Mouse (Mus musculus): ENCODE measurements at regions not wholly inside any gene's neighbourhood (a gene's known extent, or its start where the extent isn't known, plus 50 kb on each side); places are given as distances from the start of the nearest gene placed in this dataset.

DNA sequence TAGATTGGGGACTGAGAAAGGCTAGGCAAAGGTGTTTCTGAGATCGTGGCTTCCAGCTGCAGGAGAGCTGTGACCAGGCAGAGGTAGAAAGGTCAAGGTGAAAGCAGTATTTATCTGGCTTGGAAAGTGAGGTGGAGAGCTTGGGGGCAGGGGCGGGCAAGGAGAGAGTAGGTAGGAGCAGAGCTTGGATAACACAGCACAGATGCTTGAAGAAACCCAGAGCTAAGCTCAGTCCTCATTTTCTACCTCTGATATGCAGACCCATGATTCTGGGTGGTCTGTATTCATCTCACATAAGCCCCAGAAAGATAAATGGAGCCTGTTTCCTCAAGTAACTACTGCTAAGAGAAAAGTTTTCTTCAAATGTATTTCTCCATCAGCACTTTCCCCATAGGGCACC lies 375.3 kb downstream of the Mllt3 start:
- H3K27me3 ChIP-seq (ENCODE audit: control insufficient read depth, insufficient read depth, low read length) = no peaks in the 10 kb centered on the region
- no peaks in the 10 kb centered on the region for H3K4me1 ChIP-seq (ENCODE audit: control insufficient read depth, insufficient read depth, low read length)
- no peak overlapping the region for H3K4me3 ChIP-seq (replicated peaks; ENCODE audit: low read depth, low read length)
- H3K9ac ChIP-seq (replicated peaks; ENCODE audit: low read length) = no peak overlapping the region
- H3K4me2 ChIP-seq (ENCODE audit: low read length) = no peak overlapping the region
- 66% methylated on average over 2 of the region's 2 CpGs for WGBS
- no peak overlapping the region for H3K27ac ChIP-seq (replicated peaks; ENCODE audit: low read depth, low read length)
- DNase-seq = no peak
- H3K36me3 ChIP-seq (ENCODE audit: control insufficient read depth, insufficient read depth, low read length) = no peaks in the 10 kb centered on the region
- no peaks in the 10 kb centered on the region for H3K9me3 ChIP-seq (ENCODE audit: control insufficient read depth, low read length)
- no peak for ATAC-seq (ENCODE audit: low FRiP score, low TSS enrichment)

DNA sequence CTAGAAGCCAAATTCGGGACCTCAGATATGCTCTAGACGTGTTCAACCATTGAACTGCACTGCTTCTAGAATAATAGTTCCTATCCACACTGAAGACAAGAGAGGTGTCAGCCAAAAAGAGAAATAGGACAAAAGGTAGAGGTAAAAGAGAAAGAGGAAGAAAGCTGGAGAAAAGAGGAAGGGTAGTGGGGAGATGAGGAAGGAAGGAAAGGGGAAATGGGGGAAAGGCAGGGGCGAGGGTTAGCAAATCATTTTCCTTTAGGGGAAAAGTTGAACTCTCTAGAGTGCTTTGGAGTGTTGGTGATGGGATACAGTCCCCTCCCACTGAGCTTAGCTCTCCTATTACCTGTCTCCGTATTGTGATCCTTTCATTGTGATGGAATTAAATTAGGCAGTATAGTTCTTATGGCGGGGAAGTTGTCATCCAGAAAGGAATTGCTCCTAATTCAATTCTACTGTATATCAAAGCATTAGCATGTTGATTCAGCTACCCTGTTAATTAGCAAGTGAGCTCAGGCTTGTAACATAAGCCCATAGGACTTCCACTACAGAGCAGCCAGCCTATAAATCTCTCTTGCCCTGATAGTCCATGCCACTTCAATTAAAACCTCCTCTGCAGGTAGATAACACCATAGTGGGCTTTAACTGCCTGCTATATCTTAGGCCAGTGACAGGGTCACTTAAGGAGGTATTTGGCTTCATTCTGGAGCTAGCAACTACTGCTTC lies 379.6 kb downstream of the Mllt3 start:
- Histone ChIP-seq H3K36me3 (ENCODE audit: control insufficient read depth, insufficient read depth, low read length) (no peaks in the 10 kb centered on the region), H3K9ac (replicated peaks; ENCODE audit: low read length) (no peak overlapping the region), H3K27ac (replicated peaks; ENCODE audit: low read depth, low read length) (no peak overlapping the region), H3K27me3 (ENCODE audit: control insufficient read depth, insufficient read depth, low read length) (no peaks in the 10 kb centered on the region), H3K4me1 (ENCODE audit: control insufficient read depth, insufficient read depth, low read length) (peaks cover 14% of the 10 kb centered on the region), H3K4me2 (ENCODE audit: low read length) (no peak overlapping the region), H3K4me3 (replicated peaks; ENCODE audit: low read depth, low read length) (no peak overlapping the region), H3K9me3 (ENCODE audit: control insufficient read depth, low read length) (no peaks in the 10 kb centered on the region)
- DNase-seq = no peak
- ATAC-seq (ENCODE audit: low FRiP score, low TSS enrichment) = no peak
- WGBS = 82% methylated on average over 5 of the region's 5 CpGs

DNA sequence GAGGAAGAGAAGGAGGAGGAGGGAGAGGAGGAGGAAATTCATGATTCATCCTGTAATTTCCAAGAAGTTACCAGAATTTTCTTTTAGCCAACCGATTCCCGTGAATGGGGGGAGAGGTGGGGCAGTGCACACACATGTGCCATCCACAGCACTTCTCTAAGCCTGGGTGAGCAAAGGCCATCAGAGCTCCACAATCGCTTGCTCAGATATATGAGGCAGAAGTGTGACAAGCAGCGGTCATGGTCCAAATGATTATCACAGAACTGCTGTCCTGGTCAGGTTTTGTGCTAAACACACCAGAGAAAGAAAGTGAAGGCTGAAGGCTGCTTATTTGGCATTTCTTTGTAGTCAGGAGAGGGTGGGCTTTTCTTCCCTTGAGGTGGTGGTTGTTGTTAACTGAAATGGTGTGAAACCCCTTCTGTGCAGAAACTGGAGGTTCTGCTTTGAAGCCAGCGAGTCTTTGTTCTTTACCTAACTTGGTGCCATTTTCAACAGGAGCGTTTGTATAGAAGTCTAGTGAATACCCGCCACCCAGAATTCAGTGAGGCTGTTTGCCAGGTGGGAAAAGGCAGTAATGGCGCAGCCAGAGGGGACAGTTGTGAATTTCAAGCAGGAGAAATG lies 380.7 kb downstream of the Mllt3 start:
- WGBS = 59% methylated on average over 8 of the region's 8 CpGs
- H3K27me3 ChIP-seq (ENCODE audit: control insufficient read depth, insufficient read depth, low read length) = no peaks in the 10 kb centered on the region
- H3K9me3 ChIP-seq (ENCODE audit: control insufficient read depth, low read length) = no peaks in the 10 kb centered on the region
- H3K9ac ChIP-seq (replicated peaks; ENCODE audit: low read length) = no peak overlapping the region
- H3K4me3 ChIP-seq (replicated peaks; ENCODE audit: low read depth, low read length) = no peak overlapping the region
- peak; percentile 9 for DNase-seq
- ATAC-seq (ENCODE audit: low FRiP score, low TSS enrichment) = no peak
- peaks cover 23% of the 10 kb centered on the region for H3K4me1 ChIP-seq (ENCODE audit: control insufficient read depth, insufficient read depth, low read length)
- no peak overlapping the region for H3K27ac ChIP-seq (replicated peaks; ENCODE audit: low read depth, low read length)
- H3K4me2 ChIP-seq (ENCODE audit: low read length) = no peak overlapping the region
- H3K36me3 ChIP-seq (ENCODE audit: control insufficient read depth, insufficient read depth, low read length) = no peaks in the 10 kb centered on the region

DNA sequence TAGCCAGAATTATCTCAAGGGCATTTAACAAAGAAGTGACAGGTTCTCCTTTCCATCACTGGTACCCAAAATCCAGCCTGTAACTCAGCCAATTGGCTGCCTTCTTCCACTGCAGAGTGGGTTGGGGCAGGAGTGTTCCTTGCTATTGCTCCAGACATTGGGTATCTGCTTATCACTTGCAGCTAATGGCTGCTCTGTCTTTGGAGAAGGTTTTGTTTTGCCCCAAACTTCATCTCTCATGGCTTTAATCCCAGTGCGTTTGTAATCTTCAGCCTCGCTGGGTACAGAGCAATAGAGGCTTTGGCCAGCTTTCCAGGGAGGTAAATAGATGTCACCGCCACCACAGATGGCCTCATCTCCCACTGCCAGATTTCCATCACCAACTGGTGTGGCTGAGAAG lies 381.9 kb downstream of the Mllt3 start:
- no peaks in the 10 kb centered on the region for H3K9me3 ChIP-seq (ENCODE audit: control insufficient read depth, low read length)
- H3K27me3 ChIP-seq (ENCODE audit: control insufficient read depth, insufficient read depth, low read length) = no peaks in the 10 kb centered on the region
- DNase-seq (no peak), ATAC-seq (ENCODE audit: low FRiP score, low TSS enrichment) (no peak)
- no peak overlapping the region for H3K27ac ChIP-seq (replicated peaks; ENCODE audit: low read depth, low read length)
- H3K36me3 ChIP-seq (ENCODE audit: control insufficient read depth, insufficient read depth, low read length) = no peaks in the 10 kb centered on the region
- no peak overlapping the region for H3K4me2 ChIP-seq (ENCODE audit: low read length)
- WGBS = 55% methylated on average over 3 of the region's 3 CpGs
- H3K4me3 ChIP-seq (replicated peaks; ENCODE audit: low read depth, low read length) = no peak overlapping the region
- H3K4me1 ChIP-seq (ENCODE audit: control insufficient read depth, insufficient read depth, low read length) = peaks cover 23% of the 10 kb centered on the region
- H3K9ac ChIP-seq (replicated peaks; ENCODE audit: low read length) = no peak overlapping the region

DNA sequence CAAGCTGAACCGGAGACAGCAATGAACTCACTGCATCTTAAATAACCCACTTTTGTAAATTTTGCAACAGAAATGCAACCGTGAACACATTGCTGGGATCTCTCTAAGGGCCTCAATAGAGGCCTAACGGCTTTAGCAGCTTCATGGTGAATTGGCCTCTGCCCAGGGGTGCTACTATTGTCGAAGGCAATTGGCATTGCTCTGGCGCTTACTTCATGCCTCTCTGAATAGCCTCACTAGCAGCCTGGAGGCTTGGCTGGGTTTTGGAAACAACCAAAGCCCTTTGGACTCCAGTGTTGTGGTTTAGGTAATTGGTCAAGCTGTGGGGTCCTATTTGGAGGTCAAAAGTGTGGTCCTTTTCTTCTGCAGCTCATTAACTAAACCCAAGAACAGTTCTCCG lies 382.3 kb downstream of the Mllt3 start:
- Histone ChIP-seq H3K4me3 (replicated peaks; ENCODE audit: low read depth, low read length) (no peak overlapping the region), H3K4me1 (ENCODE audit: control insufficient read depth, insufficient read depth, low read length) (peaks cover 23% of the 10 kb centered on the region), H3K27ac (replicated peaks; ENCODE audit: low read depth, low read length) (no peak overlapping the region), H3K9me3 (ENCODE audit: control insufficient read depth, low read length) (no peaks in the 10 kb centered on the region), H3K27me3 (ENCODE audit: control insufficient read depth, insufficient read depth, low read length) (no peaks in the 10 kb centered on the region), H3K4me2 (ENCODE audit: low read length) (no peak overlapping the region), H3K36me3 (ENCODE audit: control insufficient read depth, insufficient read depth, low read length) (no peaks in the 10 kb centered on the region), H3K9ac (replicated peaks; ENCODE audit: low read length) (no peak overlapping the region)
- DNase-seq = peak; percentile 64
- ATAC-seq (ENCODE audit: low FRiP score, low TSS enrichment) = no peak
- WGBS = 8% methylated on average over 6 of the region's 6 CpGs

DNA sequence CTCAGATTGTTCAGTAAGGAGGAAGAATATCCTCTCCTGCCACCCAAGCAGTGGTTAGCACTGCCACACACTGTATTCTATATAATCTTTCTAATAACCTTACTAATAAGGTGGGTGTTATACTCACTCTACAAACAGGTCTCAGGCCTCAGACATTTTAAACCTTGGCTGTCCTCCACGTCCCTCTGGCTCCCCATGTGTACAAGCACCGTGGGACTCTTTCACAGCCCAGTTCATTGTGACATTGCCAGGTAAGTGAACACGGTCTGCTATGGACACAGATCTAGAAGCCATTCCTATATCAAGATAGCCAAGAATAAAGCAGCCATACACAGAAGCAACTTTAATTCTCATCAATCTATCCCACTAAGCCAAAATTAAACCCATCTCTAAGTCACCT lies 382.8 kb downstream of the Mllt3 start:
- no peak overlapping the region for H3K27ac ChIP-seq (replicated peaks; ENCODE audit: low read depth, low read length)
- ATAC-seq (ENCODE audit: low FRiP score, low TSS enrichment) (no peak), DNase-seq (no peak)
- H3K4me3 ChIP-seq (replicated peaks; ENCODE audit: low read depth, low read length) = no peak overlapping the region
- peaks cover 23% of the 10 kb centered on the region for H3K4me1 ChIP-seq (ENCODE audit: control insufficient read depth, insufficient read depth, low read length)
- no peak overlapping the region for H3K9ac ChIP-seq (replicated peaks; ENCODE audit: low read length)
- WGBS = 31% methylated on average over 3 of the region's 3 CpGs
- H3K27me3 ChIP-seq (ENCODE audit: control insufficient read depth, insufficient read depth, low read length) = no peaks in the 10 kb centered on the region
- no peak overlapping the region for H3K4me2 ChIP-seq (ENCODE audit: low read length)
- no peaks in the 10 kb centered on the region for H3K9me3 ChIP-seq (ENCODE audit: control insufficient read depth, low read length)
- H3K36me3 ChIP-seq (ENCODE audit: control insufficient read depth, insufficient read depth, low read length) = no peaks in the 10 kb centered on the region

DNA sequence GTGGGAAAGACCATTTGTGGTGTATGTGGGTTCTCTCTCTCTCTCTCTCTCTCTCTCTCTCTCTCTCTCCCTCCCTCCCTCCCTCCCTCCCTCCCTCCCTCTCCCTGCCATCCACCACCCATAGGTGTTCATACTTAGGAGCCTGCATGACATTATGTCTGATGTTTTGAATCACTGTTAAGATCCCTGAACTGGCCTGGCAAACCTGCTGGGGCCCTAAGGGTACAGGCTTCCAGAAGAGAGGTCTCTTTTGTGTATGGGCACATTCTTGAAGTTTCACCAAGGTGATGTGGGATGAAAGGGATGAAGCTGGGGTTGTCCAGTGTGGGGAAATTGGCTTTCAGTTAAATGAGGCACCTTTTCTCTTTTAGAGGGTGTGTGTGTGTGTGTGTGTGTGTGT lies 384.2 kb downstream of the Mllt3 start:
- Histone ChIP-seq H3K9ac (replicated peaks; ENCODE audit: low read length) (no peak overlapping the region), H3K4me2 (ENCODE audit: low read length) (peak overlapping the region; percentile 65)
- ATAC-seq (ENCODE audit: low FRiP score, low TSS enrichment) = peak; percentile 10

DNA sequence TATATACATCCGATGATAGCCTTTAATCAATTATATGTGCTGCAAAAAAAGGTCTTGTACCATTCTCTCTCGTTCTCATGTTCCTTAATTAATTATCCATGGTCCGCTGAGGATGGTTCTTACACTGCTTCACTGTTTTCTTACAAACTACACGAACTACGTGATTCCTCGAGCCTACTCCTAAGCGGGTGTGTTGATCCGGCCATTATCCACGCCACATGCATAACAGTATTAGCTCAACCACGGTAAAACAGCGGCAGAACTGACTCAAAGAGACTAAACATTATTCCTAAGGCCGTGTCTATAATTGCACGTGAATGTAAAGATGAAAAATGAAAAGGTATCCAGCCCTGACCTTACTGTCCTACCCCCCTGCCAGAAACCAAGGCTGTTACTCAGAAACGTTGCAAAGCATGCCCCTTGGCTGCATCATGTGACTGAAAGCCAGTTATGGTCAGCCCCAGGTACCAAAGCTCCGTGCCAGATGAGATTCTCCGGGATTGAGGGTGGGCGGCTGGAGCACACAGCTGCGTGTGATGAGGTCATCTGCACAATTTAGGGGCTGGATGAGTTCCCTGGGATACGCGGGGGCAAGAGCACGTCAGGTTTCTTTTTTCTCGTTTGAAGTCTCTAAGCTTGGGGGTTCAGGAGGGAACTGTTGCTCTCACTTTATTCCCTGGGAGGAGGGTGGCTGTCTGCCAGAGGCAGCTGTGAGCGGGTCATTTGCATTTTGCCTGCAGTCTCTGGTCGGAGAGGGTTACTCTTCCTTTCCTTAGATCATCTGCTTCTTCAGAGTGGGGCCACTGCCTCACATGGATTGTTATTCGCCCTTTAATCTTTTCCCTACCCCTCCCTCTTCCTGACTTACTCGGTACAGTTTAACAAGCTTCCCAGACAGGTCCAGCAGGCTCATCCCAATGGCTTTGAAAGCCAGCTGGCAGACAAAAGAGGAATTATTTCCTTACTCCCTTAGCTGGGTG lies 384.9 kb downstream of the Mllt3 start:
- peak; percentile 88 for ATAC-seq (ENCODE audit: low FRiP score, low TSS enrichment)
- peak overlapping the region; percentile 28 for H3K4me3 ChIP-seq (replicated peaks; ENCODE audit: low read depth, low read length)

More for the DNA sequence above, 384.2 kb downstream of the Mllt3 start:
- peaks cover 23% of the 10 kb centered on the region for H3K4me1 ChIP-seq (ENCODE audit: control insufficient read depth, insufficient read depth, low read length)
- peak; percentile 43 for DNase-seq
- H3K27me3 ChIP-seq (ENCODE audit: control insufficient read depth, insufficient read depth, low read length) = no peaks in the 10 kb centered on the region
- no peaks in the 10 kb centered on the region for H3K9me3 ChIP-seq (ENCODE audit: control insufficient read depth, low read length)
- no peaks in the 10 kb centered on the region for H3K36me3 ChIP-seq (ENCODE audit: control insufficient read depth, insufficient read depth, low read length)
- H3K27ac ChIP-seq (replicated peaks; ENCODE audit: low read depth, low read length) = peak overlapping the region; percentile 66
- no peak overlapping the region; the same call in 1 of the 2 replicates for H3K4me3 ChIP-seq (replicated peaks; ENCODE audit: low read depth, low read length)

More for the DNA sequence above, 384.9 kb downstream of the Mllt3 start:
- DNase-seq = peak; percentile 84
- WGBS = 2% methylated on average over 26 of the region's 26 CpGs
- no peaks in the 10 kb centered on the region for H3K36me3 ChIP-seq (ENCODE audit: control insufficient read depth, insufficient read depth, low read length)
- H3K27ac ChIP-seq (replicated peaks; ENCODE audit: low read depth, low read length) = peak overlapping the region; percentile 66
- no peaks in the 10 kb centered on the region for H3K9me3 ChIP-seq (ENCODE audit: control insufficient read depth, low read length)
- H3K9ac ChIP-seq (replicated peaks; ENCODE audit: low read length) = peak overlapping the region; percentile 36; the same call in 1 of the 2 replicates
- peak overlapping the region; percentile 65 for H3K4me2 ChIP-seq (ENCODE audit: low read length)
- no peaks in the 10 kb centered on the region for H3K27me3 ChIP-seq (ENCODE audit: control insufficient read depth, insufficient read depth, low read length)
- H3K4me1 ChIP-seq (ENCODE audit: control insufficient read depth, insufficient read depth, low read length) = peaks cover 23% of the 10 kb centered on the region
